Mouse (Mus musculus): ENCODE results near the gene Nudt4. TPM values are rescaled to one million over a fixed set of nuclear protein-coding genes. Genes with fewer than 3 reads are reported as not detected.

Gene Nudt4
- total RNA-seq (2014; fragmentation: Nextera tagmentation) (32.8 and 53.5 TPM in 2 replicates), total RNA-seq (2017) (38.6 and 42.9 TPM in 2 replicates), polyA plus RNA-seq (2012) (13.9 and 17.6 TPM in 2 replicates)

- DNase-seq (ENCODE audit: low spot score) (peak; percentile 70), ATAC-seq (ENCODE audit: extremely low read depth, insufficient number of reproducible peaks, low FRiP score, poor library complexity, severe bottlenecking) (peak; percentile 55)
- Histone ChIP-seq H3K9me3 (replicated peaks) (no peaks in the 10 kb centered on the region), H3K4me1 (ENCODE audit: insufficient read depth, low read depth, low read length) (peaks cover 51% of the 10 kb centered on the region), H3K36me3 (replicated peaks) (peaks cover 16% of the 10 kb centered on the region), H3K4me3 (ENCODE audit: low read depth, low read length) (peak within 1 kb of the TSS; percentile 83), H3K27me3 (ENCODE audit: insufficient read depth, low read length) (no peaks in the 10 kb centered on the region)
- TF ChIP-seq GATA1 (IDR thresholded peaks at IDR 0.05; ENCODE audit: borderline replicate concordance, low read length): no peak
- no peak for TF ChIP-seq TAL1 (conservative IDR thresholded peaks at IDR 0.05; ENCODE audit: low read depth, low read length)
- TF ChIP-seq GATA2 (IDR thresholded peaks at IDR 0.05; ENCODE audit: borderline replicate concordance, low read depth, low read length): no peak
- TF ChIP-seq POLR2AphosphoS5 (IDR thresholded peaks at IDR 0.05; ENCODE audit: insufficient replicate concordance, low read depth, low read length): no peak
- no peak for TF ChIP-seq CTCF (IDR thresholded peaks at IDR 0.05; ENCODE audit: low read depth, low read length)
Observed at GRCm38 (mm10) chr10:95563851-95564845, at the start of gene Nudt4. Gene Nudt4 (minus strand): TSS chr10:95564146.

GRCm38 (mm10) chr10:95611331-95611721 lies 47.4 kb upstream of the Nudt4 start:
- Histone ChIP-seq H3K4me1 (ENCODE audit: insufficient read depth, low read depth, low read length) (no peaks in the 10 kb centered on the region), H3K36me3 (replicated peaks) (no peaks in the 10 kb centered on the region), H3K9me3 (replicated peaks) (no peaks in the 10 kb centered on the region), H3K4me3 (ENCODE audit: low read depth, low read length) (no peak overlapping the region), H3K27me3 (ENCODE audit: insufficient read depth, low read length) (peaks cover 13% of the 10 kb centered on the region; the same call in 1 of the 2 replicates)
- DNase-seq (ENCODE audit: low spot score) (no peak), ATAC-seq (ENCODE audit: extremely low read depth, insufficient number of reproducible peaks, low FRiP score, poor library complexity, severe bottlenecking) (no peak)
- TF ChIP-seq TAL1 (conservative IDR thresholded peaks at IDR 0.05; ENCODE audit: low read depth, low read length): no peak
- no peak for TF ChIP-seq GATA2 (IDR thresholded peaks at IDR 0.05; ENCODE audit: borderline replicate concordance, low read depth, low read length)
- no peak for TF ChIP-seq GATA1 (IDR thresholded peaks at IDR 0.05; ENCODE audit: borderline replicate concordance, low read length)
- no peak for TF ChIP-seq CTCF (IDR thresholded peaks at IDR 0.05; ENCODE audit: low read depth, low read length)
- no peak for TF ChIP-seq POLR2AphosphoS5 (IDR thresholded peaks at IDR 0.05; ENCODE audit: insufficient replicate concordance, low read depth, low read length)

- no peak for TF ChIP-seq GATA2 (IDR thresholded peaks at IDR 0.05; ENCODE audit: borderline replicate concordance, low read depth, low read length)
- TF ChIP-seq GATA1 (IDR thresholded peaks at IDR 0.05; ENCODE audit: borderline replicate concordance, low read length): no peak
- TF ChIP-seq TAL1 (conservative IDR thresholded peaks at IDR 0.05; ENCODE audit: low read depth, low read length): no peak
- TF ChIP-seq CTCF (IDR thresholded peaks at IDR 0.05; ENCODE audit: low read depth, low read length): no peak
- no peak for TF ChIP-seq POLR2AphosphoS5 (IDR thresholded peaks at IDR 0.05; ENCODE audit: insufficient replicate concordance, low read depth, low read length)
- ATAC-seq (ENCODE audit: extremely low read depth, insufficient number of reproducible peaks, low FRiP score, poor library complexity, severe bottlenecking): no peak
- no peaks in the 10 kb centered on the region for H3K4me1 ChIP-seq (ENCODE audit: insufficient read depth, low read depth, low read length)
Observed at GRCm38 (mm10) chr10:95610666-95611330, 46.9 kb upstream of the Nudt4 start.

DNA sequence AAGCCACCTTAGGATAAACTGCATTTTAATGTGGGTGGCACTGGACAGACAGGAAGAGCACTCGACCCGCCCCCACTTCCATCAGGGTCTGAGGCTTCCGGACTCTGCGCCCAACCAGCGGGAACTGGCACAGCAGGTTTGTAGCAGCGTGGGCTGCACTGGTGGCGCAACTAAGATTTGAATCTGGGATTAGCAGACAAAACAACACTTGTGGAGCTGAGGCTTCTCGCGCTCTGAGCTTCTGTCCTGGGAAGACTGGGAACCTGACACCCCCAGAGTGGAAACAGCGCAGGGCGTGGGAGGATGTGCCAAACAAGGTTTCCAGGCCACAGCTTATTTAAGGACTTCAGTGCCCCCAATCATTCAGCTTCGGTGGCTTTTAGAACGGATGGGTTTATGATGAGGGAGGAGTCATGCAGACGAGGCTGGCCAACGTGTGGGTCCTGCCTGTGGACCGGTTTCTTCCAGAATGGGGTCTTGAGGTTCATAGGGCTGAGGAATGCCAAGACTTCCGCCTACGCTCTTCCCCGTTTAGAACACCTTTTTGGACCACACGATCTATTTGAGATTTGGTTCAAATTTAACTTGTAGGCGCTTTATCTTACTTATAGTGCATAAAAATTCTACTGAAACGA lies 41.1 kb upstream of the Nudt4 start:
- peaks cover 5% of the 10 kb centered on the region; the same call in 1 of the 2 replicates for H3K27me3 ChIP-seq (ENCODE audit: insufficient read depth, low read length)
- no peak for ATAC-seq (ENCODE audit: extremely low read depth, insufficient number of reproducible peaks, low FRiP score, poor library complexity, severe bottlenecking)
- no peaks in the 10 kb centered on the region for H3K36me3 ChIP-seq (replicated peaks)
- H3K9me3 ChIP-seq (replicated peaks): no peaks in the 10 kb centered on the region
- H3K4me3 ChIP-seq (ENCODE audit: low read depth, low read length): no peak overlapping the region
- TF ChIP-seq GATA1 (IDR thresholded peaks at IDR 0.05; ENCODE audit: borderline replicate concordance, low read length) (no peak), CTCF (IDR thresholded peaks at IDR 0.05; ENCODE audit: low read depth, low read length) (no peak), POLR2AphosphoS5 (IDR thresholded peaks at IDR 0.05; ENCODE audit: insufficient replicate concordance, low read depth, low read length) (no peak), TAL1 (conservative IDR thresholded peaks at IDR 0.05; ENCODE audit: low read depth, low read length) (no peak), GATA2 (IDR thresholded peaks at IDR 0.05; ENCODE audit: borderline replicate concordance, low read depth, low read length) (no peak)
- DNase-seq (ENCODE audit: low spot score): no peak
- H3K4me1 ChIP-seq (ENCODE audit: insufficient read depth, low read depth, low read length): no peaks in the 10 kb centered on the region

More at GRCm38 (mm10) chr10:95610666-95611330, 46.9 kb upstream of the Nudt4 start:
- no peak overlapping the region for H3K4me3 ChIP-seq (ENCODE audit: low read depth, low read length)
- H3K27me3 ChIP-seq (ENCODE audit: insufficient read depth, low read length): peaks cover 13% of the 10 kb centered on the region; the same call in 1 of the 2 replicates
- no peak for DNase-seq (ENCODE audit: low spot score)
- H3K9me3 ChIP-seq (replicated peaks): no peaks in the 10 kb centered on the region
- H3K36me3 ChIP-seq (replicated peaks): no peaks in the 10 kb centered on the region

DNA sequence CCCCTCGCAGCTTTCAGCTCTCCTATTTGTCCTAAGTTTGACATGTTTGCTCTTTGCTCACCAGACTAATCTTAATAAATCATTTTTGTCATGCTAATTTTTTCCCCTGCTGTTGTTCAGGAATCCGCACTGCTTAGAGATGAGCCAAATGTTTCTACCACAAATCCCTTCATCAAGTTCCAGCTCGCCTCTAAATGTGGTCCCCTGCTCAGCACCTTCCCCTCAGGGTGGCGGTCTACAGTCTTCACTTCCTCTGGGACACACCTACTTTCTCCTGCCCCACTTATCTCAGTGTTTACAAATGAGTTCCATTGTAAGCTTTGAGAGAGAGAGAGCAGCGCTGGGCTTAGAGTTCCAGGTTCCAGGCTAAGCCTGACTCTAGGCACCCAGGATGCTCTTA lies 36.6 kb upstream of the Nudt4 start:
- no peak for DNase-seq (ENCODE audit: low spot score)
- ATAC-seq (ENCODE audit: extremely low read depth, insufficient number of reproducible peaks, low FRiP score, poor library complexity, severe bottlenecking): no peak
- Histone ChIP-seq H3K9me3 (replicated peaks) (no peaks in the 10 kb centered on the region), H3K27me3 (ENCODE audit: insufficient read depth, low read length) (peaks cover 15% of the 10 kb centered on the region; the same call in 1 of the 2 replicates), H3K4me1 (ENCODE audit: insufficient read depth, low read depth, low read length) (no peaks in the 10 kb centered on the region), H3K36me3 (replicated peaks) (no peaks in the 10 kb centered on the region), H3K4me3 (ENCODE audit: low read depth, low read length) (no peak overlapping the region)
- TF ChIP-seq GATA2 (IDR thresholded peaks at IDR 0.05; ENCODE audit: borderline replicate concordance, low read depth, low read length) (no peak), GATA1 (IDR thresholded peaks at IDR 0.05; ENCODE audit: borderline replicate concordance, low read length) (no peak), TAL1 (conservative IDR thresholded peaks at IDR 0.05; ENCODE audit: low read depth, low read length) (no peak), POLR2AphosphoS5 (IDR thresholded peaks at IDR 0.05; ENCODE audit: insufficient replicate concordance, low read depth, low read length) (no peak), CTCF (IDR thresholded peaks at IDR 0.05; ENCODE audit: low read depth, low read length) (no peak)
